Mouse (Mus musculus) stomach, postnatal 0 days (tissue): ENCODE results near the gene Proser3. TPM values are rescaled to one million over a fixed set of nuclear protein-coding genes. Genes with fewer than 3 reads are reported as not detected.

ENCODE experiments used
- ATAC-seq: fragments of 200-750 bp; cut with Nextera tagmentation; 2 replicates; pipeline ENCODE4 v1.8.0; 2017; ENCODE audit not compliant: low FRiP score, low TSS enrichment
- DNase-seq: peaks from one replicate; pipeline ENCODE4 v3.0.0-alpha.2; 2016; ENCODE audit warnings: low spot score
- H3K27ac ChIP-seq: fragments of 300-500 bp; sonication (generic); replicated peaks from 2 replicates; pipeline ENCODE4 v1.5.1; 2014; ENCODE audit warnings: mild to moderate bottlenecking, control low read depth
- H3K27me3 ChIP-seq: fragments of 300-500 bp; sonication (generic); 2 replicates; pipeline ENCODE4 v1.6.1; 2014; ENCODE audit warnings: low read length; ENCODE audit not compliant: control insufficient read depth, insufficient read depth
- H3K36me3 ChIP-seq: fragments of 300-500 bp; sonication (generic); 2 replicates; pipeline ENCODE4 v1.6.1; 2014; ENCODE audit warnings: low read length, mixed read lengths; ENCODE audit not compliant: control insufficient read depth, insufficient read depth
- H3K4me1 ChIP-seq: fragments of 300-500 bp; sonication (generic); replicated peaks from 2 replicates; pipeline ENCODE4 v1.6.1; 2014; ENCODE audit warnings: antibody characterized with exemption; ENCODE audit not compliant: control insufficient read depth, insufficient read depth
- H3K4me2 ChIP-seq: fragments of 300-500 bp; sonication (generic); replicated peaks from 2 replicates; pipeline ENCODE4 v1.6.1; 2014; ENCODE audit warnings: low read depth, mild to moderate bottlenecking, control low read depth, moderate library complexity
- H3K4me3 ChIP-seq: fragments of 300-500 bp; sonication (generic); 2 replicates; pipeline ENCODE4 v1.5.1; 2014; ENCODE audit warnings: low read depth, low read length, control low read depth
- H3K9ac ChIP-seq: fragments of 300-500 bp; sonication (generic); 2 replicates; pipeline ENCODE4 v1.6.1; 2014; ENCODE audit warnings: mild to moderate bottlenecking, low read length, control low read depth, mixed read lengths
- H3K9me3 ChIP-seq: fragments of 300-500 bp; sonication (generic); 2 replicates; pipeline ENCODE4 v1.6.1; 2016; ENCODE audit warnings: low read length; ENCODE audit not compliant: control insufficient read depth
- CTCF ChIP-seq: IDR thresholded peaks from 2 replicates; pipeline ENCODE4 v1.5.1; 2016; ENCODE audit warnings: antibody characterized with exemption, low read depth, mild to moderate bottlenecking, moderate library complexity
- EP300 ChIP-seq: optimal IDR thresholded peaks from 2 replicates; pipeline ENCODE3; 2016; ENCODE audit warnings: antibody characterized with exemption
- WGBS: fragments of 180-500 bp; shearing (Covaris S2); extraction: QIAGEN DNeasy Blood & Tissue Kit; methylation state at CpG from one replicate; pipeline ENCODE4 v1.1.7; 2014; 5-methylcytosine and 5-hydroxymethylcytosine counted together
- polyA plus RNA-seq: library from polyadenylated mRNA; unstranded; fragments of >200 nt; fragmentation: Nextera tagmentation; extraction: Ambion mirVana; gene quantifications from 2 replicates; pipeline ENCODE4 v1.2.1, GENCODE M21; 2015

Gene Proser3
- polyA plus RNA-seq, 1 experiment from 2014 or later = 2.3 TPM

DNA sequence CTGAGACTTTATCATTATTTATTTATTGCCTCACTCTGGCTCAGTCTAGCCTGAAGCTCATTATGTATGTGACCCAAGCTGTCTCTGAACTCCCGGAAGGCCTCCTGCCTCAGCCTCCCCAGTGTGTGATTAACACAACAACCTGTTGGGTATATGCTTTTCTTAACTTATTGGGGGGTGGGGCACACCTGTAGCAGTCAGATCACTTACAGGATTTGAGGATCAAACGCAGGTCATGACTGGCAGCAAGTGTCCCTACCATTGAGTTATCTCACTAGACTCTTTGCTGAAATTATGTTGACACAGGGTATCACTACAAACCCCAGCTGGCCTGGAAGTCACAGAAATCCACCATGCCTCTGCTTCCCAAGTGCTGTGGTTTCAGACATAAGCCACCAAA is 8.2 kb upstream of the Proser3 start:
- TF ChIP-seq CTCF (no peak), EP300 (no peak)
- Histone ChIP-seq H3K36me3 (peaks cover 10% of the 10 kb centered on the region; the same call in 1 of the 2 replicates), H3K9me3 (no peaks in the 10 kb centered on the region), H3K27ac (no peak overlapping the region), H3K4me3 (no peak overlapping the region), H3K4me2 (no peak overlapping the region), H3K9ac (no peak overlapping the region), H3K4me1 (0 out of 2 replicates have a peak, but pooled peaks cover 3% of the 10 kb centered on the region), H3K27me3 (no peaks in the 10 kb centered on the region)
- 66% methylated on average over 2 of the region's 2 CpGs for WGBS
- DNase-seq (no peak), ATAC-seq (no peak)

DNA sequence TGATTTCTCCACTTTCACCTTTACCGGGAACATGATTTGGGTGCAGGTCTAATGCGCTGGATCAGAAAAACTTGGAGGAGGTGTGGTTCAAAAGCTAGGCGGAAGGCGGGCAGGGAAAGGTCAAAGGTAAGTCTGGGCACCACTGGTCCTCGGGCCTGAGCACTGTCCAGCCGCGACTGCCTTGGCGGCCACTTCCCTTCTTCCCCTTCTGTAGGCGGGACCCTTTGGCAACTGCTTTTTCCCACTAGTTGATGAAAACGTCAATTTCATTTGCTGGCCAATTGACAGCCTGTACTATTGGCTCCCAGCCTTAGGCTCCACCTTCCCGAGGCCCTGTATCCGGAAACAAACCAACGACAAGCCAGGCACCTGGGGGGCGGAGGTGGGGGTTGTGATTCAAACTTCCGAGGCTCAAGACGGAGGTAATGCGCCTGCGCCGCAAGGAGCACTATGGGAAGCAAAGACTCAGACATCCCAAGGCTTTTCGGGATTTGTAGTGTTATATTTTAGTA is 7.4 kb upstream of the Proser3 start, which contains the start of gene Lin37:
Gene Lin37, minus strand, starts transcription at position 396 of the 512 bp plus-strand sequence.
- peak within 1 kb of the TSS; percentile 62 for H3K4me3 ChIP-seq
- H3K36me3 ChIP-seq = peaks cover 15% of the 10 kb centered on the region
- peak within 1 kb of the TSS; percentile 61 for H3K9ac ChIP-seq
- 0 out of 2 replicates have a peak, but pooled peaks cover 3% of the 10 kb centered on the region for H3K4me1 ChIP-seq
- no peaks in the 10 kb centered on the region for H3K9me3 ChIP-seq
- TF ChIP-seq EP300 (peak; percentile 51), CTCF (no peak)
- peak; percentile 97 for DNase-seq
- H3K27ac ChIP-seq = peak within 1 kb of the TSS; percentile 71
- H3K4me2 ChIP-seq = peak within 1 kb of the TSS; percentile 73
- no peaks in the 10 kb centered on the region for H3K27me3 ChIP-seq
- ATAC-seq = peak; percentile 89
- 0% methylated on average over 20 of the region's 20 CpGs for WGBS

DNA sequence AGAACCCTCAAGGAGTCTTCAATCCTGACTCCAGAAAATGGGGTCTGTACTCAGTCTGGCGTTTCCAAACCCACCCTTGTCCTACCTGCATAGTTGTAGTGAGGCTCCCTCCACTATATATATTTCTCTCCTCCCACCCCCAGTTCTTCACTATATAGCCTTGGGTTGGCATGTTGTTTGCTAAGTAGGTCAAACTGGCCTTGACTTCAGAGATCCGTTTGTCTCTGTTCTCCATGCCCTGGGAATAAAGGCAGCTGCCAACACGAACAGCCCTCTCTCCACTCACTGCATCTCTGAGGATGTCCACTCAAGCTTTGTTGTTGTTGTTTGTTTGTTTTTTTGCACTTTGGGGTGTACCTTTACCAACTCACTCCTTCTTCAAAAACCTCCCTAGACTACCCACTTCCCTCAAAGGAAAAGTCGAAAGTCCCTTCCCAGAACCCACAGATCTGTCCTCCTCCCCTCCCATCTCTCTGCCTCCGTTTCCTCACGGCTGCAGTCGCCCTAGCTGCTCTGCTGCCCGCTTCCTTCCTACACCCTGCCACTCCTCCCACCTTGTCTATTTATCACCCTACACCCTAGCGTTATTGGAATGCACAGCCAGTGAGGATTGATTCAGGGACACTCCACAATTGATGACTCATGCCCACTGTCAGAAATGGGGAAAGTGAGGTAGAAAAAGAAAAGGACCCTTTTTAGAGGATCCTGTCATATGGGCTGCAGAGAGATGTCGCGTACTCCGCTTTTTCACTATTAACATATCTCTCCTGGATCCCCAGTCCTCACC is 6.8 kb upstream of the Proser3 start:
- WGBS = 9% methylated on average over 12 of the region's 12 CpGs
- TF ChIP-seq CTCF = no peak
- no peak for TF ChIP-seq EP300
- Histone ChIP-seq H3K36me3 (peaks cover 15% of the 10 kb centered on the region), H3K4me2 (peak overlapping the region; percentile 73), H3K27me3 (no peaks in the 10 kb centered on the region), H3K9me3 (no peaks in the 10 kb centered on the region), H3K27ac (peak overlapping the region; percentile 71), H3K4me3 (peak overlapping the region; percentile 62), H3K9ac (peak overlapping the region; percentile 61), H3K4me1 (0 out of 2 replicates have a peak, but pooled peaks cover 3% of the 10 kb centered on the region)
- DNase-seq = no peak
- no peak for ATAC-seq

DNA sequence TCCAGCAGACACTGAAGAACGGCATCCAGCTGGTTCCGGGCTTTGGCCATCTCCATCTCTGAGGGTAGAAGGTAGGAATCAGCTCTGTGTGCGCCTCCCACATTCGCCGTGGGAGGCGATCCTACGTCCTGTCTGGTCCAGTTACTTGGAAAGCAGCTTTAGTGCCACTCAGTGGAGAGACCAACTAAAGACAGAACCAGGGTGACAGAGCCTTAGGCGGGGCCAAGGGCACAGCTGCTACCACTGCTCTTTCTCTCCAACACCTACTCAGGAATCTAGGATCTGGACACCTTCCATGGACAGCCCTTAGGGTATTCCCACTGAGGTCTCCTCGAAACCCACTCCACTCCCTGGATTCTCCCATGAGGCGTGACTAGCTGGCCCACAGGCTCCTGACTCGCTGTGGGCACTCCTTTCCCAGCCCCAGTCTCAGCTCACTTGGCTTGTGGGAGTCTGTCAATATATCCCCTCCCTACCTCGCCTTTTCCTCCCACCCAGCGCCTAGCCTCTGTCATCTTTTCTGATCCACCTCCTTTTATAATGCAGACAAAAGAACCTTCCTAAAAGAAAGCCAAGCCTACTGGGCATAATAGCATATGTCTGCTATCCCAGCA is 5.9 kb upstream of the Proser3 start:
- no peak for TF ChIP-seq EP300
- TF ChIP-seq CTCF = no peak
- 81% methylated on average over 13 of the region's 13 CpGs for WGBS
- Histone ChIP-seq H3K9ac (0 out of 2 replicates have a peak overlapping the region, but pooled peaks have one; percentile 13), H3K4me1 (0 out of 2 replicates have a peak, but pooled peaks cover 2% of the 10 kb centered on the region), H3K36me3 (peaks cover 15% of the 10 kb centered on the region), H3K27me3 (no peaks in the 10 kb centered on the region), H3K4me3 (no peak overlapping the region), H3K27ac (no peak overlapping the region), H3K4me2 (0 out of 2 replicates have a peak overlapping the region, but pooled peaks have one; percentile 14), H3K9me3 (no peaks in the 10 kb centered on the region)
- DNase-seq (no peak), ATAC-seq (no peak)

DNA sequence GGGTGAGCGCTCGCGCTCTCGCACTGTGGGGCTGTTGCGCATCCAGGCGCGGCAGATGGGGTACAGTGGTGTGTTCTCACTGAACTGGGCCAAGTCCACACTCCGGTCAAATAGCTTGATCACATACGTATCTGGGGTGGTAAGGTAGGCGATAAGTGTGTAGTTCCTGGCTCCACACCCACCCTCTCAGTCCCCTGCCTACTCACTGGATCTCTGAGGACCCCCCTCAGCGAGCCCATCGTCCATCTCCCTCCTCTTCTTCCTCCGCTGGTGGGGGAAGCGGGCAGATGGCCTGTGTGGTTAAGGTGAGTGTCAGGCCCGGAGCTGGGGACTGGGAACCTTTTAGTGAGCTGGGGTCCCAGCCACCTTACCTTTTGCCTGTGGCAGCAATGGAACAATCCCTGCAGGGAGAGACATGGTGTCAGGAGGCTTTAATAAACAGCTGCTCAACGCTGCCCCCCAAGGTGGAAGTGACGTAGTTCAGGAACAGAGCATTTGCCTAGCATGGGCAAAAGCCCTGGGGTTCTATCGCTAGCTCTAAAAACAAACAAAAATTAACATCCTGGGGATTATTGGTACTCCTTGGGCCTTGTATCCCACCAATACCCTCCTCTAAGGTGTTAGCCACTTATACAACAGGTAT is 4.9 kb upstream of the Proser3 start:
- WGBS = 96% methylated on average over 18 of the region's 18 CpGs
- DNase-seq = no peak
- no peak overlapping the region for H3K4me2 ChIP-seq

More for the DNA sequence above, 4.9 kb upstream of the Proser3 start:
- H3K27ac ChIP-seq = no peak overlapping the region
- no peak overlapping the region for H3K9ac ChIP-seq
- ATAC-seq = no peak
- no peaks in the 10 kb centered on the region for H3K9me3 ChIP-seq
- H3K4me3 ChIP-seq = no peak overlapping the region
- H3K27me3 ChIP-seq = no peaks in the 10 kb centered on the region
- TF ChIP-seq EP300 = no peak
- peak; percentile 46 for TF ChIP-seq CTCF
- 0 out of 2 replicates have a peak, but pooled peaks cover 2% of the 10 kb centered on the region for H3K4me1 ChIP-seq
- peaks cover 15% of the 10 kb centered on the region for H3K36me3 ChIP-seq
